Comparison of ENCODE assay signal across 13 mouse cellular contexts in the genomic region with DNA sequence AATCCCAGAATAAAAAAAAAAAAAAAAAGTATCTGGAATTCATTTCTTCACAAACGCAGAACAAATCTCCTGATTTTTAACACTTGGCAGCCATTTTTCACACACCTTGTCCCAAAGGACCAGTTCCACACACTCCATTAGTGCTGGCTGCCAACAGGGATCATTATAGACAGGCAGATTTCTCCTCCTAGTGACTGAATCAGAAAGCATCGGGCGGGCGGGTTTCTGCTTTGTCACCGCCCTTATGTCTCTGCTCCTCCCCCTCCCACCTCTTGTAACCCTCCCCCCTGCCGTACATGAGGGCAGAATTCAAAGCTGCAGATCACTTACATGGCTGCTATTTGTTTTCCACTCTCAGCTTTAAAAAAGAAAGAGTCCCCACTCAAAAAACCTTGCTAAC.
A peak's percentile ranks its signal among the peaks of the same experiment; 100 is the strongest.
DNase-seq lines count a peak whose midpoint lies in the region; ATAC-seq lines count a peak whose summit lies in the region.
"Had no signal": no experiment of that assay in that cellular context is flagged by ENCODE, and none has a peak within 500 bp of the region (broad histone marks: within the 10 kb centered on the region; RNA-seq: fewer than 3 reads in every experiment).

No protein-coding gene starts in this region.

- H3K4me3 ChIP-seq in embryonic facial prominence, embryonic 13.5 days: no peak overlapping the region
- no peak overlapping the region for H3K4me3 ChIP-seq in hindbrain, embryonic 16.5 days (ENCODE audit: low read length)
- H3K4me3 ChIP-seq in neural tube, embryonic 15.5 days (replicated peaks): no peak overlapping the region

- peak; percentile 7 for DNase-seq in lung, postnatal 10 days
- no peak for DNase-seq in lung, adult 18-20 months
- no peak for DNase-seq in urinary bladder, postnatal 10 days (ENCODE audit: low spot score)
- DNase-seq in right cerebral cortex, postnatal 14 days: no peak
- DNase-seq in heart, postnatal 36 days: no peak
- DNase-seq: cerebellum, adult 18-20 months; kidney, adult 11 months; lung, postnatal 14 days; thymus, postnatal 36 days had no signal

- WGBS in embryonic facial prominence, embryonic 13.5 days: 2% methylated on average over 6 of the region's 6 CpGs
- WGBS in hindbrain, embryonic 16.5 days: 3% methylated on average over 6 of the region's 6 CpGs
- WGBS in neural tube, embryonic 15.5 days: 2% methylated on average over 6 of the region's 6 CpGs

- H3K9ac ChIP-seq in embryonic facial prominence, embryonic 13.5 days: no peak overlapping the region
- no peak overlapping the region for H3K9ac ChIP-seq in hindbrain, embryonic 16.5 days (ENCODE audit: low read depth, low read length)
- no peak overlapping the region for H3K9ac ChIP-seq in neural tube, embryonic 15.5 days (replicated peaks)

- H3K4me2 ChIP-seq in embryonic facial prominence, embryonic 13.5 days: peak overlapping the region; percentile 24; the same call in 1 of the 2 replicates
- no peak overlapping the region for H3K4me2 ChIP-seq in hindbrain, embryonic 16.5 days (ENCODE audit: low read length)
- H3K4me2 ChIP-seq in neural tube, embryonic 15.5 days: peak overlapping the region; percentile 30

- ATAC-seq in embryonic facial prominence, embryonic 13.5 days (ENCODE audit: insufficient number of reproducible peaks, insufficient read depth, low FRiP score, low TSS enrichment, low read depth): no peak
- ATAC-seq in hindbrain, embryonic 16.5 days: 0 out of 2 replicates have a peak, but pooled peaks have one; percentile 40
- 0 out of 2 replicates have a peak, but pooled peaks have one; percentile 59 for ATAC-seq in neural tube, embryonic 15.5 days (ENCODE audit: low FRiP score)
- ATAC-seq: Patski had no signal

- intact Hi-C loops in heart, postnatal 36 days (cut with DNase I): no loop called here

- peaks cover 24% of the 10 kb centered on the region for H3K4me1 ChIP-seq in embryonic facial prominence, embryonic 13.5 days
- H3K4me1 ChIP-seq in hindbrain, embryonic 16.5 days (ENCODE audit: control insufficient read depth, insufficient read depth, low read depth, low read length): peaks cover 10% of the 10 kb centered on the region
- H3K4me1 ChIP-seq in neural tube, embryonic 15.5 days: peaks cover 15% of the 10 kb centered on the region

- H3K9me3 ChIP-seq in embryonic facial prominence, embryonic 13.5 days: no peaks in the 10 kb centered on the region
- H3K9me3 ChIP-seq in hindbrain, embryonic 16.5 days (ENCODE audit: control insufficient read depth, low read length): no peaks in the 10 kb centered on the region
- no peaks in the 10 kb centered on the region for H3K9me3 ChIP-seq in neural tube, embryonic 15.5 days (replicated peaks)

- H3K27ac ChIP-seq in embryonic facial prominence, embryonic 13.5 days: peak overlapping the region; percentile 11; the same call in 1 of the 2 replicates
- no peak overlapping the region for H3K27ac ChIP-seq in hindbrain, embryonic 16.5 days (ENCODE audit: low read depth, low read length)
- H3K27ac ChIP-seq in neural tube, embryonic 15.5 days (replicated peaks): no peak overlapping the region

- H3K27me3 ChIP-seq in embryonic facial prominence, embryonic 13.5 days: no peaks in the 10 kb centered on the region; the same call in none of the 2 replicates
- H3K27me3 ChIP-seq in hindbrain, embryonic 16.5 days (replicated peaks; ENCODE audit: control insufficient read depth, insufficient read depth, low read length): no peaks in the 10 kb centered on the region
- peaks cover 3% of the 10 kb centered on the region; the same call in 1 of the 2 replicates for H3K27me3 ChIP-seq in neural tube, embryonic 15.5 days (replicated peaks)
- H3K27me3 ChIP-seq: Patski had no signal

- no peaks in the 10 kb centered on the region for H3K36me3 ChIP-seq in embryonic facial prominence, embryonic 13.5 days
- no peaks in the 10 kb centered on the region for H3K36me3 ChIP-seq in hindbrain, embryonic 16.5 days (ENCODE audit: control insufficient read depth, insufficient read depth, low read length)
- no peaks in the 10 kb centered on the region for H3K36me3 ChIP-seq in neural tube, embryonic 15.5 days
